Mouse (Mus musculus) brain, embryonic 14.5 days (tissue): ENCODE measurements around the gene Olfr90. TPM values are rescaled to one million over a fixed set of nuclear protein-coding genes. Genes with fewer than 3 reads are reported as not detected.

Experiments used
- DNase-seq: peaks from one replicate; pipeline ENCODE4 v3.0.0-alpha.2; 2011; ENCODE audit warnings: low read depth
- CTCF ChIP-seq: fragments of 200-500 bp; IDR thresholded peaks from 2 replicates; pipeline ENCODE4 v1.5.1; 2012; ENCODE audit warnings: inconsistent platforms, mild to moderate bottlenecking, moderate library complexity, borderline replicate concordance; ENCODE audit not compliant: insufficient read depth, insufficient read length; ENCODE audit errors: extremely low read depth
- POLR2A ChIP-seq: fragments of 200-500 bp; IDR thresholded peaks from 2 replicates; pipeline ENCODE4 v1.6.1; 2012; ENCODE audit warnings: mild to moderate bottlenecking, inconsistent platforms, borderline replicate concordance; ENCODE audit not compliant: poor library complexity, insufficient read depth, insufficient read length, severe bottlenecking; ENCODE audit errors: extremely low read depth
- polyA plus RNA-seq: library from polyadenylated mRNA; depleted of rRNA; stranded (reverse); fragments of >200 nt; gene quantifications from 2 replicates; pipeline ENCODE4 v1.2.3, GENCODE M21; 2012; rRNA removed

The Olfr90 gene
- polyA plus RNA-seq, 1 experiment, result not detected

GRCm38 (mm10) chr17:37050876-37051275 lies 37.4 kb downstream of the Olfr90 start:
- no peak for TF ChIP-seq POLR2A
- DNase-seq, result peak; percentile 51

GRCm38 (mm10) chr17:37050399-37050798 lies 37.9 kb downstream of the Olfr90 start:
- DNase-seq, result peak; percentile 97

GRCm38 (mm10) chr17:37049570-37050310 lies 38.6 kb downstream of the Olfr90 start:
- TF ChIP-seq POLR2A, result no peak
- peak; percentile 62 for TF ChIP-seq CTCF
- peak; percentile 77 for DNase-seq

More at GRCm38 (mm10) chr17:37050399-37050798, 37.9 kb downstream of the Olfr90 start:
- no peak for TF ChIP-seq CTCF
- TF ChIP-seq POLR2A, result peak; percentile 91; the same call in 1 of the 2 replicates

GRCm38 (mm10) chr17:37048383-37048782 lies 39.9 kb downstream of the Olfr90 start:
- TF ChIP-seq POLR2A, result no peak
- no peak for TF ChIP-seq CTCF
- DNase-seq, result no peak

GRCm38 (mm10) chr17:37047981-37048380 lies 40.3 kb downstream of the Olfr90 start:
- no peak for TF ChIP-seq CTCF
- no peak for TF ChIP-seq POLR2A
- DNase-seq, result peak; percentile 89

GRCm38 (mm10) chr17:37047332-37047976 lies 40.8 kb downstream of the Olfr90 start:
- TF ChIP-seq CTCF (no peak), POLR2A (no peak)
- no peak for DNase-seq

- TF ChIP-seq CTCF (peak; percentile 31; the same call in 1 of the 2 replicates), POLR2A (peak; percentile 34; the same call in 1 of the 2 replicates)
- peak; percentile 84 for DNase-seq
Observed at GRCm38 (mm10) chr17:37046312-37047112, 41.8 kb downstream of the Olfr90 start.

GRCm38 (mm10) chr17:37045611-37046311 lies 42.5 kb downstream of the Olfr90 start, which contains the start of gene Gabbr1:
Gene Gabbr1 (plus strand): TSS chr17:37045966.
- peak; percentile 60; the same call in 1 of the 2 replicates for TF ChIP-seq POLR2A
- no peak for TF ChIP-seq CTCF

GRCm38 (mm10) chr17:37044651-37045244 lies 43.6 kb downstream of the Olfr90 start:
- TF ChIP-seq CTCF, result no peak
- no peak for DNase-seq

More at GRCm38 (mm10) chr17:37045611-37046311, 42.5 kb downstream of the Olfr90 start, which contains the start of gene Gabbr1:
- peak; percentile 96 for DNase-seq

GRCm38 (mm10) chr17:37039127-37039894 lies 49.0 kb downstream of the Olfr90 start:
- no peak for DNase-seq
- TF ChIP-seq CTCF, result no peak
- TF ChIP-seq POLR2A, result no peak

Other genes with a start within 250 kb of the Olfr90 start
- 0.09 and 0.16 TPM in 2 replicates for gene Trim15, start 221.3 kb downstream of the Olfr90 start, polyA plus RNA-seq
- 0.19 and 0.52 TPM in 2 replicates for gene Trim10, start 218.9 kb downstream of the Olfr90 start, polyA plus RNA-seq
- gene Trim40, start 198.4 kb downstream of the Olfr90 start, polyA plus RNA-seq, result 0.08 TPM in 1 of 2 replicates, not detected in the other
- gene Trim31, start 190.4 kb downstream of the Olfr90 start, polyA plus RNA-seq, result not detected in 2 replicates
- gene Rnf39, start 145.6 kb downstream of the Olfr90 start, polyA plus RNA-seq, result 0.18 and 0.19 TPM in 2 replicates
- gene Ppp1r11, start 136.8 kb downstream of the Olfr90 start, polyA plus RNA-seq, result 143 and 150 TPM in 2 replicates
- gene Znrd1, start 129.9 kb downstream of the Olfr90 start, polyA plus RNA-seq, result 41.8 and 55.2 TPM in 2 replicates
- 3.5 TPM in 2 replicates for gene Znrd1as, start 129.9 kb downstream of the Olfr90 start, polyA plus RNA-seq
- gene 2410137M14Rik, start 107.3 kb downstream of the Olfr90 start, polyA plus RNA-seq, result 1.5 and 1.6 TPM in 2 replicates
- 13.4 and 16.0 TPM in 2 replicates for gene H2-M5, start 99.0 kb downstream of the Olfr90 start, polyA plus RNA-seq
- 352 and 386 TPM in 2 replicates for gene Zfp57, start 87.3 kb downstream of the Olfr90 start, polyA plus RNA-seq
- gene Mog, start 65.1 kb downstream of the Olfr90 start, polyA plus RNA-seq, result not detected in 2 replicates
- gene Gabbr1, start 42.5 kb downstream of the Olfr90 start, polyA plus RNA-seq, result 238 and 282 TPM in 2 replicates
- gene Olfr91, start 9.8 kb upstream of the Olfr90 start, polyA plus RNA-seq, result not detected in 2 replicates
- gene Olfr92, start 31.6 kb upstream of the Olfr90 start, polyA plus RNA-seq, result not detected in 2 replicates
- gene Olfr93, start 73.0 kb upstream of the Olfr90 start, polyA plus RNA-seq, result not detected in 2 replicates
- gene Ubd, start 105.4 kb upstream of the Olfr90 start, polyA plus RNA-seq, result not detected in 2 replicates
- gene Olfr94, start 112.5 kb upstream of the Olfr90 start, polyA plus RNA-seq, result not detected in 2 replicates
- gene Olfr95, start 124.6 kb upstream of the Olfr90 start, polyA plus RNA-seq, result 0.03 and 0.05 TPM in 2 replicates
- gene Olfr96, start 131.6 kb upstream of the Olfr90 start, polyA plus RNA-seq, result not detected in 2 replicates
- gene Olfr97, start 148.8 kb upstream of the Olfr90 start, polyA plus RNA-seq, result not detected in 2 replicates
- gene Olfr98, start 175.2 kb upstream of the Olfr90 start, polyA plus RNA-seq, result not detected in 2 replicates
- gene H2-M3, start 181.7 kb upstream of the Olfr90 start, polyA plus RNA-seq, result 0.42 and 0.68 TPM in 2 replicates
- not detected in 2 replicates for gene Olfr99, start 195.0 kb upstream of the Olfr90 start, polyA plus RNA-seq
- not detected in 2 replicates for gene Olfr101, start 215.8 kb upstream of the Olfr90 start, polyA plus RNA-seq
- not detected in 2 replicates for gene Olfr102, start 228.6 kb upstream of the Olfr90 start, polyA plus RNA-seq